Mouse (Mus musculus) bone marrow macrophage, adult 2 months (primary cell): ENCODE results near the gene Tspan4.

Experiments
- CTCF ChIP-seq: IDR thresholded peaks from 2 replicates; pipeline ENCODE4 v1.5.1; 2012; ENCODE audit warnings: low read depth, mild to moderate bottlenecking, low read length, moderate library complexity
- POLR2A ChIP-seq: IDR thresholded peaks from 2 replicates; pipeline ENCODE4 v1.6.1; 2012; ENCODE audit warnings: mild to moderate bottlenecking, low read depth, low read length, borderline replicate concordance

GRCm38 (mm10) chr7:141453636-141454035 is 21.4 kb upstream of the Tspan4 start:
- TF ChIP-seq CTCF (no peak), POLR2A (no peak)
